Mouse (Mus musculus) T-helper 2 cell (primary cell): ENCODE results near the gene Abhd8.

ENCODE experiments used
- in situ Hi-C: fragments of 300-600 bp; cut with MboI, MseI; formaldehyde crosslinking; loops from one replicate; pipeline ENCODE4 v1.15.1; 2025; ENCODE audit warnings: high pct_unique_total_duplicates

Abhd8 gene

GRCm38 (mm10) chr8:71463188-71464033 lies at the start of gene Abhd8:
TSS of gene Abhd8 (minus strand) at chr8:71463655.
- in situ Hi-C loops: loop anchor here (5.0 to 25.0 kb wide), 3 partner anchors 91 to 1101 kb away; partner anchors contain the start of genes Comp, Ocel1, Rpl18a and Slc5a5

GRCm38 (mm10) chr8:71511644-71512043 lies 48.2 kb upstream of the Abhd8 start, which contains the start of gene Plvap:
TSS of gene Plvap (minus strand) at chr8:71511752.
- in situ Hi-C loops: no loop called here

GRCm38 (mm10) chr8:71509316-71509715 lies 45.9 kb upstream of the Abhd8 start:
- in situ Hi-C loops: no loop called here

- in situ Hi-C loops: no loop called here
Observed at GRCm38 (mm10) chr8:71507589-71508104, 44.2 kb upstream of the Abhd8 start.

- in situ Hi-C loops: no loop called here
Observed at GRCm38 (mm10) chr8:71505979-71506378, 42.5 kb upstream of the Abhd8 start.

GRCm38 (mm10) chr8:71505326-71505725 lies 41.9 kb upstream of the Abhd8 start:
- in situ Hi-C loops: no loop called here

GRCm38 (mm10) chr8:71504349-71504748 lies 40.9 kb upstream of the Abhd8 start:
- in situ Hi-C loops: no loop called here

- in situ Hi-C loops: no loop called here
Observed at GRCm38 (mm10) chr8:71498816-71499690, 35.6 kb upstream of the Abhd8 start.

- in situ Hi-C loops: no loop called here
Observed at GRCm38 (mm10) chr8:71497881-71498501, 34.5 kb upstream of the Abhd8 start.

GRCm38 (mm10) chr8:71497077-71497645 lies 33.7 kb upstream of the Abhd8 start:
- in situ Hi-C loops: no loop called here

GRCm38 (mm10) chr8:71496481-71496880 lies 33.0 kb upstream of the Abhd8 start:
- in situ Hi-C loops: no loop called here

- in situ Hi-C loops: no loop called here
Observed at GRCm38 (mm10) chr8:71495811-71496210, 32.4 kb upstream of the Abhd8 start.

- in situ Hi-C loops: no loop called here
Observed at GRCm38 (mm10) chr8:71495039-71495438, 31.6 kb upstream of the Abhd8 start.

- in situ Hi-C loops: loop anchor here (5.0 kb wide), 2 partner anchors 49 to 816 kb away; partner anchors contain the start of genes Bst2 and Lsm4
Observed at GRCm38 (mm10) chr8:71488454-71488853, 25.0 kb upstream of the Abhd8 start.

- in situ Hi-C loops: loop anchor here (5.0 kb wide), 2 partner anchors 49 to 816 kb away; partner anchors contain the start of genes Bst2 and Lsm4
Observed at GRCm38 (mm10) chr8:71487691-71488445, 24.4 kb upstream of the Abhd8 start, which contains the start of gene Gtpbp3. TSS of gene Gtpbp3 (plus strand) at chr8:71488103.

GRCm38 (mm10) chr8:71486136-71486529 lies 22.7 kb upstream of the Abhd8 start:
- in situ Hi-C loops: loop anchor here (5.0 kb wide), 2 partner anchors 51 to 814 kb away; partner anchors contain the start of genes Bst2 and Lsm4

- in situ Hi-C loops: loop anchor here (5.0 kb wide), 2 partner anchors 52 to 813 kb away; partner anchors contain the start of genes Bst2 and Lsm4
Observed at GRCm38 (mm10) chr8:71485142-71486135, 22.0 kb upstream of the Abhd8 start, which contains the start of gene Ano8. TSS of gene Ano8 (minus strand) at chr8:71485963.

- in situ Hi-C loops: loop anchor here (5.0 kb wide), 2 partner anchors 53 to 812 kb away; partner anchors contain the start of genes Bst2 and Lsm4
Observed at GRCm38 (mm10) chr8:71484736-71485135, 21.3 kb upstream of the Abhd8 start.

GRCm38 (mm10) chr8:71483932-71484331 lies 20.5 kb upstream of the Abhd8 start:
- in situ Hi-C loops: no loop called here
